Mouse (Mus musculus) thymus, adult 2 months (tissue): ENCODE measurements around the gene Golga2. TPM values are rescaled to one million over a fixed set of nuclear protein-coding genes. Genes with fewer than 3 reads are reported as not detected.

Source experiments
- DNase-seq: peaks from one replicate; pipeline ENCODE4 v3.0.0; 2021
- H3K27ac ChIP-seq: fragments of 200-500 bp; 2 replicates; pipeline ENCODE4 v1.5.1; 2012; ENCODE audit warnings: low read length, control low read depth; ENCODE audit not compliant: control insufficient read depth, insufficient read depth
- H3K27me3 ChIP-seq: fragments of 200-500 bp; 2 replicates; pipeline ENCODE4 v1.6.1; 2012; ENCODE audit warnings: mild to moderate bottlenecking, low read length, moderate library complexity, mixed read lengths; ENCODE audit not compliant: control insufficient read depth, insufficient read depth
- H3K36me3 ChIP-seq: fragments of 200-500 bp; 2 replicates; pipeline ENCODE4 v1.6.1; 2012; ENCODE audit warnings: mild to moderate bottlenecking, low read length, moderate library complexity; ENCODE audit not compliant: control insufficient read depth, insufficient read depth
- H3K4me1 ChIP-seq: fragments of 200-500 bp; replicated peaks from 2 replicates; pipeline ENCODE4 v1.6.1; 2012; ENCODE audit warnings: low read length; ENCODE audit not compliant: control insufficient read depth, insufficient read depth
- H3K4me3 ChIP-seq: fragments of 200-500 bp; 2 replicates; pipeline ENCODE4 v1.5.1; 2012; ENCODE audit warnings: mild to moderate bottlenecking, low read length, control low read depth, moderate library complexity; ENCODE audit not compliant: control insufficient read depth, insufficient read depth
- CTCF ChIP-seq: fragments of 200-500 bp; IDR thresholded peaks from 2 replicates; pipeline ENCODE4 v1.5.1; 2012; ENCODE audit warnings: mild to moderate bottlenecking, control low read depth, low read length, moderate library complexity, borderline replicate concordance; ENCODE audit not compliant: control insufficient read depth, poor library complexity, insufficient read depth; ENCODE audit errors: extremely low read depth
- POLR2A ChIP-seq: fragments of 200-500 bp; IDR thresholded peaks from 2 replicates; pipeline ENCODE4 v1.6.1; 2012; ENCODE audit warnings: mild to moderate bottlenecking, low read length, control low read depth, moderate library complexity; ENCODE audit not compliant: control insufficient read depth, poor library complexity, insufficient read depth; ENCODE audit errors: extremely low read depth
- whole genome bisulfite sequencing: fragments of 180-500 bp; shearing (Covaris S2); methylation state at CpG from one replicate; pipeline ENCODE4 v1.1.7; 2018; 5-methylcytosine and 5-hydroxymethylcytosine counted together
- polyA plus RNA-seq: library from polyadenylated mRNA; depleted of rRNA; stranded (reverse); fragments of >200 nt; gene quantifications from 2 replicates; pipeline ENCODE4 v1.2.3, GENCODE M21; 2012

Golga2 gene
- polyA plus RNA-seq, 1 experiment, result 36.6 TPM

GRCm38 (mm10) chr2:32329531-32329930, 42.3 kb downstream of the Golga2 start:
- H3K4me1 ChIP-seq, result no peaks in the 10 kb centered on the region
- no peaks in the 10 kb centered on the region for H3K36me3 ChIP-seq
- 93% methylated on average over 6 of the region's 6 CpGs for WGBS
- DNase-seq, result no peak
- no peak overlapping the region for H3K4me3 ChIP-seq
- H3K27ac ChIP-seq, result no peak overlapping the region
- TF ChIP-seq CTCF, result no peak
- TF ChIP-seq POLR2A, result no peak
- 0 out of 2 replicates have a peak, but pooled peaks cover 2% of the 10 kb centered on the region for H3K27me3 ChIP-seq

- 82% methylated on average over 5 of the region's 5 CpGs for WGBS
- TF ChIP-seq CTCF (no peak), POLR2A (no peak)
- H3K4me1 ChIP-seq, result no peaks in the 10 kb centered on the region
Observed at GRCm38 (mm10) chr2:32332159-32332558, 45.0 kb downstream of the Golga2 start.

GRCm38 (mm10) chr2:32335888-32336287, 48.7 kb downstream of the Golga2 start:
- 46% methylated on average over 15 of the region's 15 CpGs for WGBS
- Histone ChIP-seq H3K36me3 (no peaks in the 10 kb centered on the region), H3K4me1 (no peaks in the 10 kb centered on the region), H3K27me3 (no peaks in the 10 kb centered on the region), H3K4me3 (no peak overlapping the region), H3K27ac (no peak overlapping the region)
- no peak for DNase-seq
- TF ChIP-seq POLR2A (no peak), CTCF (no peak)

More at GRCm38 (mm10) chr2:32332159-32332558, 45.0 kb downstream of the Golga2 start:
- DNase-seq, result no peak
- H3K36me3 ChIP-seq, result no peaks in the 10 kb centered on the region
- no peak overlapping the region for H3K27ac ChIP-seq
- no peak overlapping the region for H3K4me3 ChIP-seq
- no peaks in the 10 kb centered on the region for H3K27me3 ChIP-seq

GRCm38 (mm10) chr2:32339912-32340642, 52.9 kb downstream of the Golga2 start:
- no peak for DNase-seq
- no peaks in the 10 kb centered on the region for H3K36me3 ChIP-seq
- TF ChIP-seq POLR2A (no peak), CTCF (no peak)
- no peak overlapping the region for H3K27ac ChIP-seq
- H3K4me1 ChIP-seq, result no peaks in the 10 kb centered on the region
- 65% methylated on average over 26 of the region's 26 CpGs for WGBS
- no peaks in the 10 kb centered on the region for H3K27me3 ChIP-seq
- H3K4me3 ChIP-seq, result no peak overlapping the region

GRCm38 (mm10) chr2:32340836-32341633, 53.9 kb downstream of the Golga2 start:
- no peak overlapping the region for H3K4me3 ChIP-seq
- no peaks in the 10 kb centered on the region for H3K4me1 ChIP-seq
- no peaks in the 10 kb centered on the region for H3K27me3 ChIP-seq
- no peak for DNase-seq
- H3K27ac ChIP-seq, result no peak overlapping the region
- no peaks in the 10 kb centered on the region for H3K36me3 ChIP-seq
- TF ChIP-seq CTCF (no peak), POLR2A (no peak)
- 87% methylated on average over 13 of the region's 13 CpGs for WGBS

- Histone ChIP-seq H3K4me3 (no peak overlapping the region), H3K36me3 (no peaks in the 10 kb centered on the region), H3K27ac (no peak overlapping the region), H3K27me3 (no peaks in the 10 kb centered on the region), H3K4me1 (no peaks in the 10 kb centered on the region)
- no peak for DNase-seq
- WGBS, result 95% methylated on average over 4 of the region's 4 CpGs
- TF ChIP-seq POLR2A, result no peak
Observed at GRCm38 (mm10) chr2:32341634-32341939, 54.4 kb downstream of the Golga2 start.

GRCm38 (mm10) chr2:32342039-32342438, 54.9 kb downstream of the Golga2 start:
- H3K4me3 ChIP-seq, result no peak overlapping the region
- 97% methylated on average over 4 of the region's 4 CpGs for WGBS
- H3K27me3 ChIP-seq, result no peaks in the 10 kb centered on the region
- H3K27ac ChIP-seq, result no peak overlapping the region
- DNase-seq, result no peak
- no peak for TF ChIP-seq POLR2A
- TF ChIP-seq CTCF, result no peak
- H3K36me3 ChIP-seq, result no peaks in the 10 kb centered on the region
- H3K4me1 ChIP-seq, result no peaks in the 10 kb centered on the region
